Mouse (Mus musculus): ENCODE measurements around the gene Cda.

DNA sequence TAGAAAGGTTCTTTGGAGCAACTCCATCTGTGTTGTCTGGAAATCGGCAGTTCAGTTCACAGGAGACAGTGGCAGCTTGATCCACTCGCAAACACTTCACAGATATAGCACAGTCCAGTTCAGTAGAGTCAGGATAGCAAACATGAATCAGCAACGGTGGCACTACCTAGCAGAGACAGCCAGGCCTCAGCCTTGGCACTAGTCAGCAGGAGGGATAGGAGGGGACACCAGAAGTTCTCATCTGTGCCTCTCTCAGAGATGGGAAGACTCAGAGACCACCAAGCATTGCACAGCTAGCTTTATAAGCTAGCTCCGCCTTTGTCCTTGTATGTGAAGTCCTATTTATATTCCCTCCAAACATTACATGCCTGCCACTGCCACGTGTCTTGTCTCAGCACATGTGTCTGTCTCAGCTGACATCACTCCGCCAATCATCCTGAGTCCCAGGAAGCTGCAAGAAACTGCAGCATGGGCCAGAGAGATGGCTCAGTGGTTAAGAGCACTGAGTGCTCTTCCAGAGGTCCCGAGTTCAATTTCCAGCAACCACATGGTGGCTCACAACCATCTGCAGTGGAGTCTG, 39.8 kb downstream of the Cda start:
- TF ChIP-seq CTCF (IDR thresholded peaks at IDR 0.05; ENCODE audit: borderline replicate concordance, insufficient read depth, low read length) (no peak), POLR2A (IDR thresholded peaks at IDR 0.05; ENCODE audit: low read depth, low read length) (no peak)
